Mouse (Mus musculus): ENCODE measurements around the gene Daam1. TPM values are rescaled to one million over a fixed set of nuclear protein-coding genes. Genes with fewer than 3 reads are reported as not detected.

Daam1 gene
- polyA plus RNA-seq, 1 experiment from 2014 or later: 7.7 TPM

- Histone ChIP-seq H3K27me3 (replicated peaks; ENCODE audit: control insufficient read depth, insufficient read depth, low read length) (no peaks in the 10 kb centered on the region), H3K4me1 (ENCODE audit: control insufficient read depth, insufficient read depth, low read length) (peaks cover 5% of the 10 kb centered on the region), H3K9ac (ENCODE audit: low read depth, low read length) (no peak overlapping the region), H3K36me3 (ENCODE audit: control insufficient read depth, insufficient read depth, low read length) (no peaks in the 10 kb centered on the region), H3K4me2 (ENCODE audit: low read depth, low read length) (no peak overlapping the region), H3K27ac (ENCODE audit: low read length) (no peak overlapping the region), H3K9me3 (ENCODE audit: control insufficient read depth, low read length) (no peaks in the 10 kb centered on the region), H3K4me3 (ENCODE audit: low read length) (no peak overlapping the region)
- WGBS: 88% methylated on average over 5 of the region's 5 CpGs
- no peak for ATAC-seq
These were observed 107.6 kb downstream of the Daam1 start for GRCm38 (mm10) chr12:71938513-71938912.

- Histone ChIP-seq H3K4me2 (ENCODE audit: low read depth, low read length) (no peak overlapping the region), H3K4me3 (ENCODE audit: low read length) (no peak overlapping the region), H3K27ac (ENCODE audit: low read length) (no peak overlapping the region), H3K9me3 (ENCODE audit: control insufficient read depth, low read length) (no peaks in the 10 kb centered on the region), H3K4me1 (ENCODE audit: control insufficient read depth, insufficient read depth, low read length) (no peaks in the 10 kb centered on the region), H3K36me3 (ENCODE audit: control insufficient read depth, insufficient read depth, low read length) (no peaks in the 10 kb centered on the region), H3K9ac (ENCODE audit: low read depth, low read length) (no peak overlapping the region), H3K27me3 (replicated peaks; ENCODE audit: control insufficient read depth, insufficient read depth, low read length) (no peaks in the 10 kb centered on the region)
- 93% methylated on average over 5 of the region's 5 CpGs for WGBS
- no peak for ATAC-seq
These were observed 110.4 kb downstream of the Daam1 start for GRCm38 (mm10) chr12:71941290-71941689.

- Histone ChIP-seq H3K36me3 (ENCODE audit: control insufficient read depth, insufficient read depth, low read length) (no peaks in the 10 kb centered on the region; the same call in 1 of the 2 replicates), H3K9me3 (ENCODE audit: control insufficient read depth, low read length) (no peaks in the 10 kb centered on the region), H3K4me1 (ENCODE audit: control insufficient read depth, insufficient read depth, low read length) (no peaks in the 10 kb centered on the region), H3K4me2 (ENCODE audit: low read depth, low read length) (no peak overlapping the region), H3K27ac (ENCODE audit: low read length) (no peak overlapping the region), H3K9ac (ENCODE audit: low read depth, low read length) (no peak overlapping the region), H3K27me3 (replicated peaks; ENCODE audit: control insufficient read depth, insufficient read depth, low read length) (no peaks in the 10 kb centered on the region), H3K4me3 (ENCODE audit: low read length) (no peak overlapping the region)
- WGBS: 90% methylated on average over 9 of the region's 9 CpGs
- ATAC-seq: no peak
These were observed 112.2 kb downstream of the Daam1 start for GRCm38 (mm10) chr12:71943112-71943511.

GRCm38 (mm10) chr12:71943646-71944045 is 112.8 kb downstream of the Daam1 start:
- Histone ChIP-seq H3K27ac (ENCODE audit: low read length) (no peak overlapping the region), H3K36me3 (ENCODE audit: control insufficient read depth, insufficient read depth, low read length) (no peaks in the 10 kb centered on the region; the same call in 1 of the 2 replicates), H3K4me3 (ENCODE audit: low read length) (no peak overlapping the region), H3K9ac (ENCODE audit: low read depth, low read length) (no peak overlapping the region), H3K9me3 (ENCODE audit: control insufficient read depth, low read length) (no peaks in the 10 kb centered on the region), H3K27me3 (replicated peaks; ENCODE audit: control insufficient read depth, insufficient read depth, low read length) (no peaks in the 10 kb centered on the region), H3K4me1 (ENCODE audit: control insufficient read depth, insufficient read depth, low read length) (no peaks in the 10 kb centered on the region), H3K4me2 (ENCODE audit: low read depth, low read length) (no peak overlapping the region)
- 86% methylated on average over 4 of the region's 4 CpGs for WGBS
- no peak for ATAC-seq

- Histone ChIP-seq H3K4me2 (ENCODE audit: low read depth, low read length) (no peak overlapping the region), H3K9ac (ENCODE audit: low read depth, low read length) (no peak overlapping the region), H3K27ac (ENCODE audit: low read length) (no peak overlapping the region), H3K9me3 (ENCODE audit: control insufficient read depth, low read length) (no peaks in the 10 kb centered on the region), H3K27me3 (replicated peaks; ENCODE audit: control insufficient read depth, insufficient read depth, low read length) (no peaks in the 10 kb centered on the region), H3K4me1 (ENCODE audit: control insufficient read depth, insufficient read depth, low read length) (no peaks in the 10 kb centered on the region), H3K36me3 (ENCODE audit: control insufficient read depth, insufficient read depth, low read length) (no peaks in the 10 kb centered on the region; the same call in 1 of the 2 replicates), H3K4me3 (ENCODE audit: low read length) (no peak overlapping the region)
- ATAC-seq: no peak
- WGBS: 84% methylated on average over 7 of the region's 7 CpGs
These were observed 115.0 kb downstream of the Daam1 start for GRCm38 (mm10) chr12:71945844-71946243.

GRCm38 (mm10) chr12:71946448-71946847 is 115.6 kb downstream of the Daam1 start:
- Histone ChIP-seq H3K9me3 (ENCODE audit: control insufficient read depth, low read length) (no peaks in the 10 kb centered on the region), H3K9ac (ENCODE audit: low read depth, low read length) (no peak overlapping the region), H3K36me3 (ENCODE audit: control insufficient read depth, insufficient read depth, low read length) (no peaks in the 10 kb centered on the region; the same call in 1 of the 2 replicates), H3K27ac (ENCODE audit: low read length) (no peak overlapping the region), H3K4me3 (ENCODE audit: low read length) (no peak overlapping the region), H3K27me3 (replicated peaks; ENCODE audit: control insufficient read depth, insufficient read depth, low read length) (no peaks in the 10 kb centered on the region), H3K4me2 (ENCODE audit: low read depth, low read length) (no peak overlapping the region), H3K4me1 (ENCODE audit: control insufficient read depth, insufficient read depth, low read length) (no peaks in the 10 kb centered on the region)
- no peak for ATAC-seq
- 84% methylated on average over 8 of the region's 8 CpGs for WGBS

GRCm38 (mm10) chr12:71948972-71949371 is 118.1 kb downstream of the Daam1 start:
- Histone ChIP-seq H3K27me3 (replicated peaks; ENCODE audit: control insufficient read depth, insufficient read depth, low read length) (no peaks in the 10 kb centered on the region), H3K9ac (ENCODE audit: low read depth, low read length) (no peak overlapping the region), H3K27ac (ENCODE audit: low read length) (no peak overlapping the region), H3K4me3 (ENCODE audit: low read length) (no peak overlapping the region), H3K4me1 (ENCODE audit: control insufficient read depth, insufficient read depth, low read length) (0 out of 2 replicates have a peak, but pooled peaks cover 4% of the 10 kb centered on the region), H3K9me3 (ENCODE audit: control insufficient read depth, low read length) (no peaks in the 10 kb centered on the region), H3K36me3 (ENCODE audit: control insufficient read depth, insufficient read depth, low read length) (peaks cover 6% of the 10 kb centered on the region), H3K4me2 (ENCODE audit: low read depth, low read length) (no peak overlapping the region)
- 96% methylated on average over 6 of the region's 6 CpGs for WGBS
- no peak for ATAC-seq

GRCm38 (mm10) chr12:71949606-71950005 is 118.7 kb downstream of the Daam1 start:
- no peak for ATAC-seq
- no peak overlapping the region for H3K4me2 ChIP-seq (ENCODE audit: low read depth, low read length)
- no peak overlapping the region for H3K9ac ChIP-seq (ENCODE audit: low read depth, low read length)
- no peaks in the 10 kb centered on the region for H3K9me3 ChIP-seq (ENCODE audit: control insufficient read depth, low read length)
- H3K36me3 ChIP-seq (ENCODE audit: control insufficient read depth, insufficient read depth, low read length): peaks cover 6% of the 10 kb centered on the region
- H3K27me3 ChIP-seq (replicated peaks; ENCODE audit: control insufficient read depth, insufficient read depth, low read length): no peaks in the 10 kb centered on the region
- H3K27ac ChIP-seq (ENCODE audit: low read length): no peak overlapping the region
- no peak overlapping the region for H3K4me3 ChIP-seq (ENCODE audit: low read length)
- WGBS: 86% methylated on average over 6 of the region's 6 CpGs
- H3K4me1 ChIP-seq (ENCODE audit: control insufficient read depth, insufficient read depth, low read length): 0 out of 2 replicates have a peak, but pooled peaks cover 6% of the 10 kb centered on the region

GRCm38 (mm10) chr12:71950095-71950877 is 119.4 kb downstream of the Daam1 start:
- H3K4me2 ChIP-seq (ENCODE audit: low read depth, low read length): no peak overlapping the region; the same call in 1 of the 2 replicates
- no peaks in the 10 kb centered on the region for H3K27me3 ChIP-seq (replicated peaks; ENCODE audit: control insufficient read depth, insufficient read depth, low read length)
- no peaks in the 10 kb centered on the region for H3K9me3 ChIP-seq (ENCODE audit: control insufficient read depth, low read length)
- H3K36me3 ChIP-seq (ENCODE audit: control insufficient read depth, insufficient read depth, low read length): peaks cover 6% of the 10 kb centered on the region
- H3K9ac ChIP-seq (ENCODE audit: low read depth, low read length): no peak overlapping the region
- no peak overlapping the region for H3K4me3 ChIP-seq (ENCODE audit: low read length)
- WGBS: 62% methylated on average over 13 of the region's 13 CpGs
- H3K4me1 ChIP-seq (ENCODE audit: control insufficient read depth, insufficient read depth, low read length): 0 out of 2 replicates have a peak, but pooled peaks cover 6% of the 10 kb centered on the region
- peak; percentile 84 for ATAC-seq
- H3K27ac ChIP-seq (ENCODE audit: low read length): no peak overlapping the region

All from intestine, embryonic 16.5 days (tissue).